7 mouse cellular contexts compared by ENCODE assay signal in genomic region chr2:23039082-23040000, GRCm38 (mm10). TPM values are rescaled to one million over a fixed set of nuclear protein-coding genes. Genes with fewer than 3 reads are reported as not detected.
A peak's percentile ranks its signal among the peaks of the same experiment; 100 is the strongest.
DNase-seq lines count a peak whose midpoint lies in the region; ATAC-seq and TF ChIP-seq lines count a peak whose summit lies in the region.

No protein-coding gene starts in this region.

- no peaks in the 10 kb centered on the region for H3K36me3 ChIP-seq in hindbrain, postnatal 0 days (ENCODE audit: insufficient read depth, low read length)
- H3K36me3 ChIP-seq in lung, embryonic 16.5 days (ENCODE audit: control insufficient read depth, insufficient read depth, low read length) = no peaks in the 10 kb centered on the region

- H3K9me3 ChIP-seq in hindbrain, postnatal 0 days (ENCODE audit: low read length) = no peaks in the 10 kb centered on the region
- no peaks in the 10 kb centered on the region for H3K9me3 ChIP-seq in lung, embryonic 16.5 days (ENCODE audit: control insufficient read depth, low read length)

- peak overlapping the region; percentile 82 for H3K4me2 ChIP-seq in hindbrain, postnatal 0 days (ENCODE audit: low read depth, low read length)
- H3K4me2 ChIP-seq in lung, embryonic 16.5 days (ENCODE audit: low read depth, low read length) = peak overlapping the region; percentile 70

- no peak for TF ChIP-seq CTCF in hindbrain, postnatal 0 days (IDR thresholded peaks at IDR 0.05; ENCODE audit: low read depth)

- no peaks in the 10 kb centered on the region for H3K27me3 ChIP-seq in hindbrain, postnatal 0 days (ENCODE audit: insufficient read depth, low read length)
- no peaks in the 10 kb centered on the region for H3K27me3 ChIP-seq in lung, embryonic 16.5 days (ENCODE audit: control insufficient read depth, insufficient read depth, low read depth, low read length)

- WGBS in hindbrain, postnatal 0 days = 2% methylated on average over 58 of the region's 59 CpGs
- under 1% methylated on average over 45 of the region's 59 CpGs for WGBS in lung, embryonic 16.5 days

- H3K9ac ChIP-seq in hindbrain, postnatal 0 days (replicated peaks; ENCODE audit: low read length) = peak overlapping the region; percentile 74
- H3K9ac ChIP-seq in lung, embryonic 16.5 days (ENCODE audit: low read length) = peak overlapping the region; percentile 98

- DNase-seq in thymus, adult 18-20 months = peak; percentile 47 to 53
- no peak for DNase-seq in thymus, postnatal 14 days
- DNase-seq in gastrocnemius, adult 8-10 months (ENCODE audit: low spot score in 2 of 2) = peak; percentile 12 to 38
- DNase-seq in hindbrain, postnatal 0 days (ENCODE audit: low spot score) = peak; percentile 43
- peak; percentile 83 for DNase-seq in ovary, postnatal 10 days (ENCODE audit: low spot score)

- peak; percentile 86 for ATAC-seq in hindbrain, postnatal 0 days
- ATAC-seq in lung, embryonic 16.5 days (ENCODE audit: low read depth) = peak; percentile 77

- H3K27ac ChIP-seq in brown adipose tissue, adult 24 weeks (replicated peaks; ENCODE audit: low read depth, low read length) = peak overlapping the region; percentile 89
- H3K27ac ChIP-seq in hindbrain, postnatal 0 days = peak overlapping the region; percentile 93
- peak overlapping the region; percentile 99 for H3K27ac ChIP-seq in lung, embryonic 16.5 days (ENCODE audit: low read length)

- peak overlapping the region; percentile 95 for H3K4me3 ChIP-seq in brown adipose tissue, adult 24 weeks (ENCODE audit: insufficient read depth, low read depth, low read length)
- peak overlapping the region; percentile 69 for H3K4me3 ChIP-seq in hindbrain, postnatal 0 days (ENCODE audit: low read length)
- H3K4me3 ChIP-seq in lung, embryonic 16.5 days (ENCODE audit: low read length) = peak overlapping the region; percentile 98

- H3K4me1 ChIP-seq in brown adipose tissue, adult 24 weeks (ENCODE audit: control insufficient read depth, insufficient read depth, insufficient read length, low read length) = peaks cover 6% of the 10 kb centered on the region
- peaks cover 4% of the 10 kb centered on the region; the same call in 1 of the 2 replicates for H3K4me1 ChIP-seq in hindbrain, postnatal 0 days (ENCODE audit: insufficient read depth, low read length)
- H3K4me1 ChIP-seq in lung, embryonic 16.5 days (replicated peaks; ENCODE audit: control insufficient read depth, insufficient read depth, low read length) = peaks cover 13% of the 10 kb centered on the region

RNA-seq across cellular contexts. Expression of gene Abi1, which starts 0.7 kb away (rescaled TPM):
- polyA plus RNA-seq in brown adipose tissue, adult 24 weeks (2012; ENCODE audit: insufficient read depth, insufficient read length, missing spikeins) = 27.1 and 53.2 TPM in 2 replicates
- total RNA-seq in gastrocnemius, adult 8-10 months (2022) = 10 to 100 TPM; 13.1 to 21.7 (median 17.2) TPM
- total RNA-seq in hindbrain, postnatal 0 days (2014; rRNA removed) = 180 and 218 TPM in 2 replicates
- polyA plus RNA-seq in hindbrain, postnatal 0 days (2015; fragmentation: Nextera tagmentation; extraction: Ambion mirVana) = 60.4 and 64.9 TPM in 2 replicates
- polyA plus RNA-seq in lung, embryonic 16.5 days (2015; fragmentation: Nextera tagmentation; extraction: Ambion mirVana) = 56.1 and 57.9 TPM in 2 replicates

RNA-seq across cellular contexts. Expression of gene Acbd5, which starts 28.6 kb away (rescaled TPM):
- polyA plus RNA-seq in brown adipose tissue, adult 24 weeks (2012; ENCODE audit: insufficient read depth, insufficient read length, missing spikeins) = 60.6 and 68.9 TPM in 2 replicates
- 10 to 100 TPM; 26.2 to 29.7 (median 27.1) TPM for total RNA-seq in gastrocnemius, adult 8-10 months (2022)
- total RNA-seq in hindbrain, postnatal 0 days (2014; rRNA removed) = 29.7 and 30.1 TPM in 2 replicates
- polyA plus RNA-seq in hindbrain, postnatal 0 days (2015; fragmentation: Nextera tagmentation; extraction: Ambion mirVana) = 60.9 and 66.0 TPM in 2 replicates
- polyA plus RNA-seq in lung, embryonic 16.5 days (2015; fragmentation: Nextera tagmentation; extraction: Ambion mirVana) = 32.0 and 32.1 TPM in 2 replicates
